Mouse (Mus musculus) CH12.LX (cell line): ENCODE measurements at regions not wholly inside any gene's neighbourhood (a gene's known extent, or its start where the extent isn't known, plus 50 kb on each side); places are given as distances from the start of the nearest gene placed in this dataset.
"Not testable (repeated sequence)": the region's sequence is repeated elsewhere in the genome, so short reads cannot be mapped to it uniquely, and the experiment has no call there.

ENCODE experiments used
- DNase-seq: peaks from one replicate; pipeline ENCODE4 v3.0.0-alpha.2; 2013; ENCODE audit errors: extremely low read depth
- H3K27ac ChIP-seq: 2 replicates; pipeline ENCODE4 v1.5.1; 2012; ENCODE audit warnings: low read depth, mild to moderate bottlenecking, control low read depth, moderate library complexity; ENCODE audit not compliant: insufficient read depth
- H3K27me3 ChIP-seq: replicated peaks from 2 replicates; pipeline ENCODE3; 2012; ENCODE audit warnings: inconsistent platforms
- H3K36me3 ChIP-seq, 2 experiments: replicated peaks in 1 of 2; 2 replicates each; pipeline versions ENCODE3 to v1.6.1; 2012; ENCODE audit warnings: inconsistent platforms in 1 of 2, low read length in 1 of 2, mild to moderate bottlenecking in 1 of 2, mixed read lengths in 1 of 2, moderate library complexity in 1 of 2; ENCODE audit not compliant: control insufficient read depth in 1 of 2, insufficient read depth in 1 of 2
- H3K4me1 ChIP-seq, 2 experiments: 2 replicates each; pipeline ENCODE4 v1.6.1; 2012; ENCODE audit warnings: inconsistent platforms in 1 of 2, moderate library complexity in 1 of 2; ENCODE audit not compliant: insufficient read depth in 2 of 2, control insufficient read depth in 1 of 2
- H3K4me2 ChIP-seq: 2 replicates; pipeline ENCODE4 v1.6.1; 2012; ENCODE audit warnings: low read depth, mild to moderate bottlenecking, control low read depth; ENCODE audit not compliant: poor library complexity, insufficient read depth, severe bottlenecking
- H3K4me3 ChIP-seq, 3 experiments: fragments of 150-350 bp in 1 of 3; sonication (generic) in 1 of 3; replicated peaks in 1 of 3; 2 replicates each; pipeline versions ENCODE3 to v1.5.1; 2011 to 2012; ENCODE audit warnings: low read depth in 2 of 3, low read length in 2 of 3, mild to moderate bottlenecking in 2 of 3, moderate library complexity in 2 of 3, control low read depth in 1 of 3, improper control_type of control experiment in 1 of 3, inconsistent platforms in 1 of 3, mixed read lengths in 1 of 3; ENCODE audit not compliant: poor library complexity in 1 of 3
- H3K79me2 ChIP-seq: replicated peaks from 2 replicates; pipeline ENCODE4 v1.6.1; 2012; ENCODE audit warnings: mild to moderate bottlenecking, moderate library complexity; ENCODE audit not compliant: control insufficient read depth, poor library complexity, insufficient read depth, severe bottlenecking; ENCODE audit errors: extremely low read depth
- H3K9ac ChIP-seq: 2 replicates; pipeline ENCODE4 v1.6.1; 2012; ENCODE audit warnings: low read depth, mild to moderate bottlenecking, control low read depth, moderate library complexity; ENCODE audit not compliant: insufficient read depth
- H3K9me3 ChIP-seq: replicated peaks from 2 replicates; pipeline ENCODE3; 2012; ENCODE audit warnings: low read length, inconsistent platforms, mixed read lengths
- BHLHE40 ChIP-seq: IDR thresholded peaks from 2 replicates; pipeline ENCODE4 v1.6.1; 2011; ENCODE audit warnings: mild to moderate bottlenecking, low read depth, low read length, improper control_type of control experiment
- CHD1 ChIP-seq: IDR thresholded peaks from 2 replicates; pipeline ENCODE4 v1.6.1; 2012; ENCODE audit warnings: low read depth, low read length, improper control_type of control experiment, inconsistent platforms
- CTCF ChIP-seq, 2 experiments: IDR thresholded peaks in 1 of 2; conservative IDR thresholded peaks in 1 of 2; 2 replicates each; pipeline ENCODE4 v1.5.1; 2011 to 2012; ENCODE audit warnings: low read depth in 2 of 2, low read length in 2 of 2, improper control_type of control experiment in 1 of 2, inconsistent platforms in 1 of 2, mild to moderate bottlenecking in 1 of 2, moderate library complexity in 1 of 2
- E2F4 ChIP-seq: IDR thresholded peaks from 2 replicates; pipeline ENCODE4 v1.6.1; 2011; ENCODE audit warnings: low read depth, low read length, improper control_type of control experiment; ENCODE audit not compliant: insufficient replicate concordance
- ETS1 ChIP-seq: conservative IDR thresholded peaks from 2 replicates; pipeline ENCODE4 v1.6.1; 2012; ENCODE audit warnings: low read depth, mild to moderate bottlenecking, inconsistent platforms, low read length, improper control_type of control experiment, moderate library complexity
- GABPA ChIP-seq: IDR thresholded peaks from 2 replicates; pipeline ENCODE4 v1.6.1; 2012; ENCODE audit warnings: low read depth, low read length, improper control_type of control experiment, inconsistent platforms; ENCODE audit not compliant: insufficient replicate concordance
- JUND ChIP-seq: conservative IDR thresholded peaks from 2 replicates; pipeline ENCODE4 v1.6.1; 2011; ENCODE audit warnings: low read depth, low read length, improper control_type of control experiment
- KAT2A ChIP-seq: IDR thresholded peaks from 2 replicates; pipeline ENCODE4 v1.6.1; 2012; ENCODE audit warnings: low read length, improper control_type of control experiment, inconsistent platforms; ENCODE audit not compliant: insufficient replicate concordance
- MAFK ChIP-seq: IDR thresholded peaks from 2 replicates; pipeline ENCODE4 v1.6.1; 2011; ENCODE audit warnings: low read length, improper control_type of control experiment; ENCODE audit not compliant: insufficient replicate concordance
- MAX ChIP-seq: IDR thresholded peaks from 2 replicates; pipeline ENCODE4 v1.6.1; 2011; ENCODE audit warnings: low read length, improper control_type of control experiment
- MAZ ChIP-seq: IDR thresholded peaks from 2 replicates; pipeline ENCODE4 v1.6.1; 2012; ENCODE audit warnings: low read depth, mild to moderate bottlenecking, inconsistent platforms, low read length, improper control_type of control experiment, moderate library complexity
- MEF2A ChIP-seq: IDR thresholded peaks from 2 replicates; pipeline ENCODE4 v1.6.1; 2014; ENCODE audit warnings: low read depth, mild to moderate bottlenecking, inconsistent platforms, low read length, improper control_type of control experiment, borderline replicate concordance
- MYC ChIP-seq: IDR thresholded peaks from 2 replicates; pipeline ENCODE4 v1.6.1; 2011; ENCODE audit warnings: low read depth, mild to moderate bottlenecking, improper control_type of control experiment, low read length
- NELFE ChIP-seq: IDR thresholded peaks from 2 replicates; pipeline ENCODE4 v1.6.1; 2011; ENCODE audit warnings: low read depth, low read length, improper control_type of control experiment
- NRF1 ChIP-seq: IDR thresholded peaks from 2 replicates; pipeline ENCODE4 v1.6.1; 2014; ENCODE audit warnings: low read depth, mild to moderate bottlenecking, inconsistent platforms, low read length, improper control_type of control experiment, moderate library complexity
- RAD21 ChIP-seq: IDR thresholded peaks from 2 replicates; pipeline ENCODE4 v1.6.1; 2011; ENCODE audit warnings: low read depth, mild to moderate bottlenecking, low read length, improper control_type of control experiment, moderate library complexity
- RCOR1 ChIP-seq: conservative IDR thresholded peaks from 2 replicates; pipeline ENCODE4 v1.6.1; 2012; ENCODE audit warnings: low read depth, mild to moderate bottlenecking, inconsistent platforms, low read length, improper control_type of control experiment
- SMC3 ChIP-seq: IDR thresholded peaks from 2 replicates; pipeline ENCODE4 v1.6.1; 2011; ENCODE audit warnings: low read depth, low read length, improper control_type of control experiment
- TBP ChIP-seq: conservative IDR thresholded peaks from 2 replicates; pipeline ENCODE4 v1.6.1; 2011; ENCODE audit warnings: low read depth, low read length, improper control_type of control experiment
- UBTF ChIP-seq: IDR thresholded peaks from 2 replicates; pipeline ENCODE4 v1.6.1; 2012; ENCODE audit warnings: low read depth, mild to moderate bottlenecking, inconsistent platforms, low read length, improper control_type of control experiment, moderate library complexity
- USF1 ChIP-seq: IDR thresholded peaks from 2 replicates; pipeline ENCODE4 v1.6.1; 2014; ENCODE audit warnings: low read depth, mild to moderate bottlenecking, inconsistent platforms, low read length, improper control_type of control experiment
- ZC3H11A ChIP-seq: IDR thresholded peaks from 2 replicates; pipeline ENCODE4 v1.6.1; 2012; ENCODE audit warnings: low read depth, mild to moderate bottlenecking, inconsistent platforms, low read length, improper control_type of control experiment
- ZNF384 ChIP-seq: IDR thresholded peaks from 2 replicates; pipeline ENCODE4 v1.6.1; 2012; ENCODE audit warnings: low read depth, low read length, improper control_type of control experiment, inconsistent platforms
- dilution Hi-C: fragments of 300-500 bp; cut with MboI; formaldehyde crosslinking; loops from 2 replicates; pipeline ENCODE4 v1.14.3; 2020; ENCODE audit warnings: low sequenced_read_pairs; ENCODE audit not compliant: extremely low pct_unique_long_range_greater_than_20kb, extremely low pct_ligation_motif_present
- in situ Hi-C: fragments of 300-500 bp; cut with MboI; formaldehyde crosslinking; loops from 3 replicates; pipeline ENCODE4 v1.14.3; 2019; ENCODE audit warnings: low sequenced_read_pairs, low pct_ligation_motif_present, low pct_unique_long_range_greater_than_20kb, mixed read lengths

GRCm38 (mm10) chr2:147968671-147969070 is 78.1 kb downstream of the Foxa2 start:
- H3K4me1 ChIP-seq: peaks cover 3 to 4% of the 10 kb centered on the region in 2 experiments; a peak in 2 of 4 replicates
- dilution Hi-C loops (no loop called here), in situ Hi-C loops (no loop called here)
- no peak overlapping the region for H3K4me2 ChIP-seq
- no peaks in the 10 kb centered on the region for H3K9me3 ChIP-seq
- no peak overlapping the region for H3K4me3 ChIP-seq
- H3K79me2 ChIP-seq: no peaks in the 10 kb centered on the region
- no peaks in the 10 kb centered on the region for H3K36me3 ChIP-seq
- no peak for TF ChIP-seq MAX
- TF ChIP-seq UBTF: no peak
- no peak for TF ChIP-seq RCOR1
- TF ChIP-seq NRF1: no peak
- no peak for TF ChIP-seq RAD21
- no peak for TF ChIP-seq ETS1
- no peak for TF ChIP-seq MEF2A
- no peak for TF ChIP-seq SMC3
- no peak for TF ChIP-seq MAFK
- no peak for TF ChIP-seq MYC
- TF ChIP-seq CHD1: no peak
- TF ChIP-seq CTCF (conservative IDR thresholded peaks at IDR 0.05 in 1 of 2, IDR thresholded peaks at IDR 0.05 in 1 of 2; ENCODE audit: low read depth in 2 of 2, low read length in 2 of 2): no peak
- TF ChIP-seq BHLHE40: no peak
- TF ChIP-seq GABPA: no peak
- TF ChIP-seq NELFE: no peak
- no peak for TF ChIP-seq ZNF384
- DNase-seq: no peak
- no peak overlapping the region for H3K9ac ChIP-seq
- H3K27me3 ChIP-seq: peaks cover 6% of the 10 kb centered on the region
- no peak overlapping the region for H3K27ac ChIP-seq

- Histone ChIP-seq H3K27me3 (peaks cover 6% of the 10 kb centered on the region), H3K9ac (no peak overlapping the region), H3K9me3 (no peaks in the 10 kb centered on the region), H3K36me3 (no peaks in the 10 kb centered on the region), H3K4me2 (no peak overlapping the region), H3K27ac (no peak overlapping the region), H3K79me2 (no peaks in the 10 kb centered on the region), H3K4me3 (no peak overlapping the region), H3K4me1 (peaks cover 3 to 4% of the 10 kb centered on the region in 2 experiments; a peak in 2 of 4 replicates)
- in situ Hi-C loops: no loop called here
- dilution Hi-C loops: no loop called here
- DNase-seq: no peak
- TF ChIP-seq RCOR1 (no peak), TBP (no peak), E2F4 (no peak), MAZ (no peak), CTCF (conservative IDR thresholded peaks at IDR 0.05 in 1 of 2, IDR thresholded peaks at IDR 0.05 in 1 of 2; ENCODE audit: low read depth in 2 of 2, low read length in 2 of 2) (no peak), JUND (no peak), ZC3H11A (no peak), CHD1 (no peak), KAT2A (no peak), SMC3 (no peak), USF1 (no peak)
Observed at GRCm38 (mm10) chr2:147967829-147968529, 78.8 kb downstream of the Foxa2 start.

- H3K27ac ChIP-seq, H3K4me2 ChIP-seq, DNase-seq, H3K4me1 ChIP-seq, H3K79me2 ChIP-seq, H3K36me3 ChIP-seq, H3K4me3 ChIP-seq, H3K27me3 ChIP-seq, dilution Hi-C loops, in situ Hi-C loops, H3K9me3 ChIP-seq, H3K9ac ChIP-seq: not testable (repeated sequence)
Observed at GRCm38 (mm10) chr2:147963284-147963683, 83.5 kb downstream of the Foxa2 start.
